Mouse (Mus musculus) left cerebral cortex, postnatal 10 days (tissue): ENCODE data around the gene Cga. TPM values are rescaled to one million over a fixed set of nuclear protein-coding genes. Genes with fewer than 3 reads are reported as not detected.

Experiments
- DNase-seq, 2 experiments: peaks; one replicate each; pipeline ENCODE4 v3.0.0; 2021 to 2022; ENCODE audit warnings: low spot score in 2 of 2, mixed read lengths in 1 of 2; ENCODE audit errors: extremely low spot score in 1 of 2
- intact Hi-C: fragments of 180-260 bp; cut with DNase I; formaldehyde crosslinking; loops from one replicate; pipeline ENCODE4 v1.15.1; 2025
- total RNA-seq, 2 experiments: library from RNA; stranded (reverse); gene quantifications; 2 replicates each; pipeline ENCODE4 v1.2.3; 2021

Gene Cga
- total RNA-seq, 2 experiments from 2014 or later: not detected

- intact Hi-C loops: loop anchor here (10.0 kb wide), 1 partner anchor 351 kb away; no protein-coding TSS in a partner anchor
- no peak for DNase-seq
Observed at GRCm38 (mm10) chr4:34953716-34954115, 60.1 kb downstream of the Cga start.

Other genes starting within 250 kb of the Cga start
- 10 to 100 TPM; 25.6 to 26.2 TPM for gene Slc35a1, start 206.3 kb upstream of the Cga start, total RNA-seq
- 1 to 10 TPM; 2.8 to 4.3 TPM for gene Cfap206, start 163.6 kb upstream of the Cga start, total RNA-seq
- under 1 TPM; 0.36 to 0.60 TPM for gene Gm136, start 137.5 kb upstream of the Cga start, total RNA-seq
- 10 to 100 TPM; 24.2 to 27.1 TPM for gene Smim8, start 115.4 kb upstream of the Cga start, total RNA-seq
- 10 to 100 TPM; 26.6 to 27.2 TPM for gene Zfp292, start 10.8 kb upstream of the Cga start, total RNA-seq